Mouse (Mus musculus): ENCODE results near the gene Rbfox2.

- TF ChIP-seq CTCF (IDR thresholded peaks at IDR 0.05; ENCODE audit: control insufficient read depth, insufficient read depth, low read length) (no peak), POLR2A (IDR thresholded peaks at IDR 0.05; ENCODE audit: borderline replicate concordance, control insufficient read depth, low read depth, low read length) (no peak)
Observed at GRCm38 (mm10) chr15:77089249-77089648, 217.6 kb downstream of the Rbfox2 start.

Measured in bone marrow, adult 2 months (tissue).